ENCODE assay signal across 8 mouse cellular contexts in the genomic region with DNA sequence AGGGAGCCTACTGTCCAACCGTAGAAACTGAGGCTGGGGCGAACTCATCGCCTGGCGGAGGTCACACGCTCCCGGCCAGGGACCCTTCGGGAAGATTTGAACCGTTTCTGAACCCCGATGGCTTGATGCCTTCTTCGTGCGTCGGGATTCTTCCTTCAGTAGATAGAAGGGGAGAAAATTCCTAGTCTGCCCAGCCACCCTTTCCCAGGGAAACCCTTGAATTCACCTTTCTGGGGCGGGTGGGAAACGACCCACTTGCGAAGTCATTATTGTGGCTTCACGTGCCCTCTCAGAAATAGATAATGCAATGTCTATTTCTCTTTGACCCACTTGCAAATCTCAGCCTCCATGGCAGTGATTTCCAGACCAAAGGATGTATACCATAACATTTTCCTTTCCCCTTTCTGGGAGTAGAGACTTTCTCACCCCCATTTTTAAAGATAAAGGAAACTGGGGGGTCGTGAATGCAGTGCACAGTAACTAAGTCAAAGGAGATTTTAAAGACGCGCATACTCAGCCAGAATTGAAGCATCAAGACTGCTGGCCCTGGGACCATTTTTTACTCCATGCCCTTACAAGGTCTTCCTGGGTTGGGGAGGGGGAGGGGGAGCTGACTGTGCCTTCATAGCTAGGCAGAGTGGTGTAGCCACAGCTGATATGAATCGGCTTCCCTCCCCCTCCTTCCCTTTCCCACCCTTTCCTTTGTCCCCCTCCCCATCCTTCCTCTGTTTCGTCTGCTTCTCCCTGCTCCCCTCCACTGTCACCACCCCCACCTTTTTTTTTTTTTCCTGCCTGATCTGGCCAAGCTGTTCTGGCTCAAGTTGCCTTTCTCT. TPM values are rescaled to one million over a fixed set of nuclear protein-coding genes. Genes with fewer than 3 reads are reported as not detected.
A peak's percentile ranks its signal among the peaks of the same experiment; 100 is the strongest.
DNase-seq lines count a peak whose midpoint lies in the region; ATAC-seq and TF ChIP-seq lines count a peak whose summit lies in the region.

No protein-coding gene starts in this region.

- TF ChIP-seq POLR2A in bone marrow macrophage, adult 2 months (IDR thresholded peaks at IDR 0.05; ENCODE audit: borderline replicate concordance, low read depth, low read length), result no peak
- TF ChIP-seq POLR2A in small intestine, adult 2 months (IDR thresholded peaks at IDR 0.05; ENCODE audit: low read depth, low read length), result no peak

- ATAC-seq in G1E (ENCODE audit: extremely low read depth, insufficient number of reproducible peaks, low FRiP score, poor library complexity, severe bottlenecking), result no peak
- peak; percentile 20 for ATAC-seq in forebrain, embryonic 13.5 days
- 0 out of 2 replicates have a peak, but pooled peaks have one; percentile 18 for ATAC-seq in hindbrain, embryonic 12.5 days (ENCODE audit: low FRiP score)

- DNase-seq in G1E (ENCODE audit: low spot score), result no peak
- peak; percentile 32 to 40 for DNase-seq in layer of hippocampus, postnatal 25 days (ENCODE audit: extremely low spot score in 1 of 2, low spot score in 1 of 2)
- peak; percentile 74 for DNase-seq in lung, postnatal 14 days
- DNase-seq in spleen, postnatal 14 days (ENCODE audit: low spot score in 2 of 2), result no peak

- TF ChIP-seq CTCF in G1E (IDR thresholded peaks at IDR 0.05; ENCODE audit: low read depth, low read length), result no peak
- TF ChIP-seq CTCF in bone marrow macrophage, adult 2 months (IDR thresholded peaks at IDR 0.05; ENCODE audit: low read depth, low read length), result no peak
- TF ChIP-seq CTCF in small intestine, adult 2 months (IDR thresholded peaks at IDR 0.05; ENCODE audit: extremely low read depth, insufficient read length, insufficient replicate concordance, low read depth, low read length), result no peak

- H3K27ac ChIP-seq in bone marrow macrophage, adult 2 months (ENCODE audit: insufficient read depth, low read depth, low read length), result peak overlapping the region; percentile 51
- peak overlapping the region; percentile 90 for H3K27ac ChIP-seq in forebrain, embryonic 13.5 days
- H3K27ac ChIP-seq in hindbrain, embryonic 12.5 days, result peak overlapping the region; percentile 90
- H3K27ac ChIP-seq in small intestine, adult 2 months (ENCODE audit: insufficient read depth, low read depth, low read length), result peak overlapping the region; percentile 93

- under 1% methylated on average over 20 of the region's 21 CpGs for WGBS in forebrain, embryonic 13.5 days
- WGBS in hindbrain, embryonic 12.5 days, result 2% methylated on average over 20 of the region's 21 CpGs
- 5% methylated on average over 21 of the region's 21 CpGs for WGBS in small intestine, adult 2 months

- H3K4me1 ChIP-seq in G1E (ENCODE audit: insufficient read depth, low read depth, low read length), result peaks cover 39% of the 10 kb centered on the region
- peaks cover 35% of the 10 kb centered on the region for H3K4me1 ChIP-seq in bone marrow macrophage, adult 2 months (ENCODE audit: control insufficient read depth, insufficient read depth, low read length)
- peaks cover 41% of the 10 kb centered on the region for H3K4me1 ChIP-seq in forebrain, embryonic 13.5 days
- peaks cover 30% of the 10 kb centered on the region for H3K4me1 ChIP-seq in hindbrain, embryonic 12.5 days
- peaks cover 26% of the 10 kb centered on the region; the same call in 1 of the 2 replicates for H3K4me1 ChIP-seq in small intestine, adult 2 months (ENCODE audit: control insufficient read depth, insufficient read depth, insufficient read length, low read length)

- H3K4me3 ChIP-seq in G1E (ENCODE audit: low read depth, low read length), result peak overlapping the region; percentile 81
- peak overlapping the region; percentile 81 for H3K4me3 ChIP-seq in bone marrow macrophage, adult 2 months (ENCODE audit: insufficient read depth, low read length)
- H3K4me3 ChIP-seq in forebrain, embryonic 13.5 days, result peak overlapping the region; percentile 96
- peak overlapping the region; percentile 78 for H3K4me3 ChIP-seq in hindbrain, embryonic 12.5 days
- H3K4me3 ChIP-seq in small intestine, adult 2 months (ENCODE audit: low read depth, low read length), result peak overlapping the region; percentile 100

- peaks cover 3% of the 10 kb centered on the region; the same call in 1 of the 2 replicates for H3K9me3 ChIP-seq in G1E (replicated peaks)
- H3K9me3 ChIP-seq in forebrain, embryonic 13.5 days (replicated peaks), result no peaks in the 10 kb centered on the region
- no peaks in the 10 kb centered on the region for H3K9me3 ChIP-seq in hindbrain, embryonic 12.5 days (replicated peaks)

- H3K27me3 ChIP-seq in G1E (ENCODE audit: insufficient read depth, low read length), result peaks cover 25% of the 10 kb centered on the region
- H3K27me3 ChIP-seq in forebrain, embryonic 13.5 days, result no peaks in the 10 kb centered on the region
- H3K27me3 ChIP-seq in hindbrain, embryonic 12.5 days, result no peaks in the 10 kb centered on the region
- H3K27me3 ChIP-seq in small intestine, adult 2 months (ENCODE audit: control insufficient read depth, insufficient read depth, low read length), result no peaks in the 10 kb centered on the region

- peak overlapping the region; percentile 94 for H3K9ac ChIP-seq in forebrain, embryonic 13.5 days
- H3K9ac ChIP-seq in hindbrain, embryonic 12.5 days, result peak overlapping the region; percentile 90

- peaks cover 45% of the 10 kb centered on the region for H3K36me3 ChIP-seq in G1E (replicated peaks)
- peaks cover 35% of the 10 kb centered on the region for H3K36me3 ChIP-seq in forebrain, embryonic 13.5 days (ENCODE audit: poor library complexity, severe bottlenecking)
- peaks cover 33% of the 10 kb centered on the region for H3K36me3 ChIP-seq in hindbrain, embryonic 12.5 days
- peaks cover 9% of the 10 kb centered on the region; the same call in 1 of the 2 replicates for H3K36me3 ChIP-seq in small intestine, adult 2 months (ENCODE audit: control insufficient read depth, insufficient read depth, low read length)

- peak overlapping the region; percentile 82 for H3K4me2 ChIP-seq in forebrain, embryonic 13.5 days
- H3K4me2 ChIP-seq in hindbrain, embryonic 12.5 days (replicated peaks), result peak overlapping the region; percentile 80

RNA-seq across cellular contexts. Expression of a gene that starts 1.0 kb away (rescaled TPM):
- total RNA-seq in G1E (2014; fragmentation: Nextera tagmentation) (86.3 and 96.4 TPM in 2 replicates), G1E (2017) (20.3 and 20.7 TPM in 2 replicates)
- 184 and 201 TPM in 2 replicates for polyA plus RNA-seq in G1E (2012)
- polyA plus RNA-seq in bone marrow macrophage, adult 2 months (2012; ENCODE audit: insufficient read depth, insufficient read length, missing spikeins), result 184 and 197 TPM in 2 replicates
- polyA plus RNA-seq in forebrain, embryonic 13.5 days (2015; fragmentation: Nextera tagmentation; extraction: Ambion mirVana), result 529 and 558 TPM in 2 replicates
- polyA plus RNA-seq in hindbrain, embryonic 12.5 days (2016; fragmentation: Nextera tagmentation; extraction: Ambion mirVana), result 534 and 556 TPM in 2 replicates
- total RNA-seq in layer of hippocampus, postnatal 25 days (2021), result 100 to 1,000 TPM; 877 to 984 TPM
- 30.6 and 65.0 TPM in 2 replicates for polyA plus RNA-seq in small intestine, adult 2 months (2012; rRNA removed)

RNA-seq across cellular contexts. Expression of a gene that starts 29.1 kb away (rescaled TPM):
- total RNA-seq in G1E (2014; fragmentation: Nextera tagmentation) (not detected in 2 replicates), G1E (2017) (not detected in 2 replicates)
- polyA plus RNA-seq in G1E (2012), result 0.04 and 0.06 TPM in 2 replicates
- not detected in 2 replicates for polyA plus RNA-seq in bone marrow macrophage, adult 2 months (2012; ENCODE audit: insufficient read depth, insufficient read length, missing spikeins)
- 0.35 and 0.58 TPM in 2 replicates for polyA plus RNA-seq in forebrain, embryonic 13.5 days (2015; fragmentation: Nextera tagmentation; extraction: Ambion mirVana)
- polyA plus RNA-seq in hindbrain, embryonic 12.5 days (2016; fragmentation: Nextera tagmentation; extraction: Ambion mirVana), result 0.22 and 0.50 TPM in 2 replicates
- total RNA-seq in layer of hippocampus, postnatal 25 days (2021), result 1 to 10 TPM; 1.5 TPM
- 125 and 228 TPM in 2 replicates for polyA plus RNA-seq in small intestine, adult 2 months (2012; rRNA removed)

RNA-seq across cellular contexts. Expression of a gene that starts 49.3 kb away (rescaled TPM):
- total RNA-seq in G1E (2014; fragmentation: Nextera tagmentation) (104 and 128 TPM in 2 replicates), G1E (2017) (90.6 and 99.1 TPM in 2 replicates)
- 115 and 149 TPM in 2 replicates for polyA plus RNA-seq in G1E (2012)
- 67.5 and 69.3 TPM in 2 replicates for polyA plus RNA-seq in bone marrow macrophage, adult 2 months (2012; ENCODE audit: insufficient read depth, insufficient read length, missing spikeins)
- 282 and 294 TPM in 2 replicates for polyA plus RNA-seq in forebrain, embryonic 13.5 days (2015; fragmentation: Nextera tagmentation; extraction: Ambion mirVana)
- 258 and 282 TPM in 2 replicates for polyA plus RNA-seq in hindbrain, embryonic 12.5 days (2016; fragmentation: Nextera tagmentation; extraction: Ambion mirVana)
- total RNA-seq in layer of hippocampus, postnatal 25 days (2021), result 100 to 1,000 TPM; 136 to 139 TPM
- 14.4 and 31.1 TPM in 2 replicates for polyA plus RNA-seq in small intestine, adult 2 months (2012; rRNA removed)

Comparison
In these comparisons a context has a peak if more than half of its experiments do, and no peak if none do; other contexts are left out.
1. DNase-seq: peak in layer of hippocampus, postnatal 25 days (2 of 2) and lung, postnatal 14 days (single experiment); none in G1E (single experiment) and spleen, postnatal 14 days (0 of 2).
2. RNA of a gene that starts 29.1 kb away (polyA plus RNA-seq): 125 to 228 TPM in small intestine, adult 2 months; 0.22 to 0.50 TPM in hindbrain, embryonic 12.5 days, 0.35 to 0.58 TPM in forebrain, embryonic 13.5 days, not detected in bone marrow macrophage, adult 2 months and 0.04 to 0.06 TPM in G1E; every median in the first group is over 10 times any median in the second.
3. Peak in every context shown above with its lines, with median percentiles within 50 percentile points of each other: H3K4me3 ChIP-seq and H3K27ac ChIP-seq.